Mouse (Mus musculus): ENCODE measurements around the gene Vwa1.
A peak's percentile ranks its signal among the peaks of the same experiment; 100 is the strongest.

Gene Vwa1

GRCm38 (mm10) chr4:155780895-155781294, 6.4 kb upstream of the Vwa1 start:
- no peak for DNase-seq (ENCODE audit: low spot score in 2 of 2)

- DNase-seq (ENCODE audit: low spot score in 2 of 2): no peak
Observed at GRCm38 (mm10) chr4:155779498-155779897, 5.0 kb upstream of the Vwa1 start.

DNA sequence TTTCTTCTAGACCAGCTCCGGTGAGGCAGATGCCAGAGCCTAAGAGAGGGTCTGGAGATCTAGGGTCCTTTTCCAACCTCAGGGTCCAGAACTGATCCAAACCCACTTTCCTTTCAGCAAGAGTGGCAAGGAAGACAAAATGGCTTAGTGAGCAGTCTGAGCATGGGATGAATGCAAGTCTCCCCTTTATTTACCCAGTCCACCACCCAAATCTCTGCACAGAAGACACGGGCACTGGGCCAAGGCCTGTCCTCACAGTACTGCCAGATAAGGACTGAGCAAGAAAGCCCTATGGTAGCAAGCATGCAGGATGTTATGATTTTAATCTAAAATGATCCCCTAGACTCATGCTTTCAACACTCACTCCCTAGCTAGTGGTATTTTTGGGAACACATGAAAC, 3.3 kb upstream of the Vwa1 start:
- DNase-seq (ENCODE audit: low spot score in 2 of 2): no peak

DNA sequence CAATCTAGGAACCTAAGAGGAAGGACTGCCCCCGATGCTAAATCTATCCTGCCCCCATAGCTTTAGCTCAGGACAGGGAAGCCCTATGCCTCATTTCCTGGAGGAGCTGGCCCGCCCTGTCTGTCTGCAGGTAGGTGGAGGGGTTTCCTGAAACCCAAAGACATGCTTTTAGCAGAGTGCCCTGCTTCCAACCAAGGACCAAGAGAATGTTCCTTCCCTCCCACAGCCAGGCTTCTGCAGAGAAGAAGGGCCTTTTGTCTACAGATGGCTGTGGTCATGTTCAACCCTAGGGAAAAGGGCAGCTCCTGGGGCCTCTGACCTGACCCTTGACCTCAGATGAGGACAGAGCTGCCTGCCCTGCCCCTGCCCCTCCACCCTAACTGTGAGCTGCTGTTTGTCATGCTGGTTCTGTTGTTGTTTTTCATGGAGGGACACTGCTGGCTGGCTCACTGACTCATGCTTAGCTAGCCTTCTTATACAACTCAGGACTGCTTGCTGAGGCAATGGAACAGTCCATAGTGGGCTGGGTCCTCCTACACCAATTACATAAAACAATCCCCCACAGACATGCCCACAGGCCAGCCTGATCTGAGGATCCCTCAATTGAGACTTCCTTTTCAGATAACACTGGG, 2.3 kb upstream of the Vwa1 start:
- no peak for DNase-seq (ENCODE audit: low spot score in 2 of 2)

DNA sequence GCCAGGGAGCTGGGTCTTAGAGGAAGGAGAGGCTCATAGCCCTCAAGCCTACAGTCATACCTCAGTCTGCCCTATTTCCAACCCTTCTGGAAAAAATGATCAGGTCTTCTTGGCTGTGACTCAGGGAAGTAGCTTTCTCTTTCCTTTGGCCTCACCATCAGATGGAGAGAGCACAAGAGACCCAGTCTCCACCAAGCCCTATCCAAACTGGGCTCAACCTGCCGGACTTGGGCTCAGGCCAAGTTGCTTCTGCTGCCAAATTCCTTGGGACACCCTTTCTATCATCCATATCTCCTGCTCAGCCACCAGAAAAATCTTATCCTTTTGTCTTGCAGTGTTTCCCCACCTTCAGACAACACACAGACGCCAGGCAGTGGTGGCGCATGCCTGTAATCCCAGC, 1.4 kb upstream of the Vwa1 start:
- no peak for DNase-seq (ENCODE audit: low spot score in 2 of 2)

GRCm38 (mm10) chr4:155774971-155775740, 658 bp upstream of the Vwa1 start:
- DNase-seq (ENCODE audit: low spot score in 2 of 2): no peak

- no peak for DNase-seq (ENCODE audit: low spot score in 2 of 2)
Observed at GRCm38 (mm10) chr4:155773335-155774078, 991 bp downstream of the Vwa1 start.

DNA sequence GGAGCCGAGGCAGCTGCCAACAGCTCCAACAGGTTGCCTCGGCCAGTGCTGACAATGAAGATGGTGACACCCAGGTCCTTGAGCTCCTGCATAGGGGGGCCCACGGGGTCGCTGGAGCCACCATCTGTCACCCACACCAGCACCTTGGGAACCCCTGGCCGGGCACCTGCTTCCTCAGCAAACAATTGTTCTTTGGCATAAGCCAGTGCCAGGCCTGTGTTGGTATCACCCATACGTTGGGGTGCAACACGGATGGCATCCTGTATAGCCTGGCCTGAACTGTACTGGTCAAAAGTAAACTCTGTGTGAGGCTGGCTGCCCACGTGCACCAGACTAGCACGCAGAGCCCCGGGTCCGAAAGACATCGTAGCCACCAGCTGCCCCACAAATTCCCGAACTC, 1.7 kb downstream of the Vwa1 start:
- no peak for DNase-seq (ENCODE audit: low spot score in 2 of 2)

DNA sequence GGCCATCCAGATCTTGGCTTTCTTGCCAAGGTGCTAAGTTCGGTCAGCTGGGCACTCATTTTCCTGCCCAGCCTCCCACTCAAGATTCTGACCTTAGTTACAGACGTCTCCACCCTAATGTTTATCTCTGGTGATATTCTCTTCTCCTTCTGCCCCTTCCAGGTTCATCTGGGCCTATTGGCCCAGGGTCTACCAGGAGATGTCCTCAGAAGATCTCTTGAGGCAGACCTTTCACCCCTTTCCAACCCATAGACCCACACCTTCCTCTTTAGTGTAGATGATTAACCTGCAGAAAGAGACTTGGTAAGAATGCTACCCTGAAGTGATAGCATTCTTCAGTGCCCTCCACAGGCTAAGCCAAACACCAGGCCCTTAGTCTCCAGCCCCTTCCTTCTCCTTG, 2.8 kb downstream of the Vwa1 start:
- no peak for DNase-seq (ENCODE audit: low spot score in 2 of 2)

GRCm38 (mm10) chr4:155770626-155771025, 3.9 kb downstream of the Vwa1 start:
- DNase-seq (ENCODE audit: low spot score in 2 of 2): no peak

DNA sequence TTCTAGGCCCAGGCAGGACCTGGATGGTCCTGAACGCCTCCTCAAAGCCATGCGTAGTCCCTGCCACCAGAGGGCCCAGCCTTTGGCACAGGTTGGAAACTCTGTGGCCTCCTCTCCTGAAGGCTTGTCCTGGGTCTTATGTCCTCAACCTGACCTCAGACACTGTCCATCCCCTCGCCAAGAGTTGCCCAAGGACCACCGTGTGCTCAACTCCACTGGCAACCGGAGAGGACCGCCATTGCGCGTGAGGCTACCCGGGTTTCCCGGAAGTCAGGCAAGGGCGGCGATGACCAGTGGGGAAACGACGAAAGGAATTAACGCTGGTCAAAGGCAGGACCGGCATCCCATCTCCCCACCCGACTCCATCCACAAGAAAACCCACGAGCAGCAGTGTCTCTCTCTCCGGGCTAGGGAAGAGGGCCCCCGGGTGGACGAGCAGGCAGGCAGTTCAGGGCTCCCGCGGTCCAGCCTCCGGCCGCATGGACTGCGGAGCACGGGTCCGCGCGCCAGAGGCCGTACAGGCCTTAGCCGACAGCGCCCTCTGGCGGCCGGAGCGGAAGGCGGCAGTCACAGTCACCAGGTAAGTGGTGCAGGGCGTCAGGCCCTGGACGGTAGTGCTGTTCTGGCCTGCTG, 4.5 kb downstream of the Vwa1 start:
- peak; percentile 61 to 86 for DNase-seq (ENCODE audit: low spot score in 2 of 2)

DNA sequence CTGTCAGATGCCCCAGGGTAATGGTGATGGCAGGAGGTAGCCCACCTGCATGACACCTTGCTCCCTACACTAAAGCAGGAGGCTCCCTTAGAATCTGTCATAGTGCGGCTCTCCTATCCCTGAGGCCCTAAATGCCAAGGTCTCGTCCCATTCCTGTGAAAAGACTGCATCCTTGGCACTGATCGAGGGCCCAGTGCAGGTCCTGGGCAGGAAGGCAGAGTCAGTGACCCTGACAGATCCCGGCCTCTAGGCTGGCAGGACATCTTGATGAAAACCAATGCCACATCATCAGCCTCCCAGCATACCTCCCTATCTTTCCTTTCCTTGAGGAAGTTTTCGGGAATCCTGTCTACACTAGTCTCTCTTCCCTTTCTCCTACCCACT, 5.0 kb downstream of the Vwa1 start:
- no peak for DNase-seq (ENCODE audit: low spot score in 2 of 2)

DNA sequence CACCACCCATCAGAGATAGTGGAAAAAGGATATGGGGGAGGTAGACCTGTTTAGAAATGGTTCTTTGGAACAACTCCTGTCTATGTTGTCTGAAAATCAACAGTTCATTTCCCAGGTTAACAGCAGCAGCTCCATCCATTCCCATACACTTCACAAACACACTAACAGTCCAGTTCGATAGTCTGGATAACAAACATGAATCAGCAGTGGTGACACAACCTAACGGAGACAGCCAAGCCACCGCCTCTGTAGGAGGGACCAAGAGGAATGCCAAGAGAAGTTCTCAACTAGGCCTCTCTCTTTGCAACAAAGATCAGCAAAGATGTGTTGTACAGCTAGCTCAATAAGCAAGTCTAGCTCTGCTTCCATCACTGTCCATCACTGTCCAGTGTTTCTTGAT, 12.1 kb downstream of the Vwa1 start:
- no peak for DNase-seq (ENCODE audit: low spot score in 2 of 2)

- no peak for DNase-seq (ENCODE audit: low spot score in 2 of 2)
Observed at GRCm38 (mm10) chr4:155761356-155762099, 13.0 kb downstream of the Vwa1 start.

GRCm38 (mm10) chr4:155760613-155761355, 13.7 kb downstream of the Vwa1 start, which contains the start of gene Atad3a:
TSS of gene Atad3a (minus strand) at chr4:155761093.
- peak; percentile 92 to 95 for DNase-seq (ENCODE audit: low spot score in 2 of 2)

GRCm38 (mm10) chr4:155759862-155760612, 14.5 kb downstream of the Vwa1 start:
- peak in 1 of 2 experiments; percentile 48 for DNase-seq (ENCODE audit: low spot score in 2 of 2)

- DNase-seq (ENCODE audit: low spot score in 2 of 2): no peak
Observed at GRCm38 (mm10) chr4:155757011-155757410, 17.5 kb downstream of the Vwa1 start.

DNA sequence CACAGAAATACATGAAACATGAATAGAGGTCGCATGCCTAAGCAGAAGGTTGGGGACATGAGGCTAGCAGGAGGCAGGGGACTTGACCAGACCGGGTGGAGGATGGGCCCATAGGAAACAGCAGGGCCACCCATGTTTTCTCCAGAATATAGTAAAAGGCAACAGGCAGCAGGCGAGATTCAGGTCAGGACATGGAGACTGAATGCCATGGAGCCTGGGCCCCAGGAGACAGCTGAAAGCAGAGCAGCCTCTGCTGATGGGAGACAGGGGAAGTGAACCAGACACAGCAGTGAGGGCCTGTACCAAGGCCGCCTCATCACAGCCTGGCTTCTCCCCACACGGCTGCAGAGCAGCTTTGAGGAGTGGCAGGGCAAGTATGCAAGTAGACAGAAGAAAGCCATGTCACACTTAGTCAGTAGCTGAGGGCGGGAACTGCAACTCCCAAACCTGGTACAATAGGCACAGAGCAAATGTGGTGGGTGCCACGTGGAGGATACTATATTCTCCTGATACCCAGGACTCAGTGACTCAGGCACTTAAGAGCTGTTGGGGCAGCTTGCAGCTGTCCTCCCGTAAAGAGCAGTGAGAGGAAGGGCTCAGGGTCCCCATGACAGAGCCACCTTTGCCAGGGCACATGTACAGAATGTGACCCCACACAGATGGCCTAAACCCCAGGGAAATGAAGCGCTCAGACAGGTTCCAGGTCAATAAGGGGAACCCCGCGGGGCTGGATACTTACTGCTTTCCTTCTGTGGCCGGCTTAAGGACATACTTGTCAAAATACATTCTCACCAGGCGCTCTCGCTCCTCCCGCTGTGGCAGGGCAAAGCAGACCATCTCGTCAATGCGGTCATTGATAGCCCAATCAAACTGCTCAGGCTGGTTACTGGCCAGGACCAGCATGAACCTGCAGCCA, 27.7 kb downstream of the Vwa1 start:
- no peak for DNase-seq (ENCODE audit: low spot score in 2 of 2)

- no peak for DNase-seq (ENCODE audit: low spot score in 2 of 2)
Observed at GRCm38 (mm10) chr4:155746036-155746548, 28.4 kb downstream of the Vwa1 start.
